Mouse (Mus musculus): ENCODE data around the gene Ddx39b. TPM values are rescaled to one million over a fixed set of nuclear protein-coding genes. Genes with fewer than 3 reads are reported as not detected.

Gene Ddx39b
- 341 and 346 TPM in 2 replicates for polyA plus RNA-seq (2014; fragmentation: Nextera tagmentation; extraction: Ambion mirVana)

DNA sequence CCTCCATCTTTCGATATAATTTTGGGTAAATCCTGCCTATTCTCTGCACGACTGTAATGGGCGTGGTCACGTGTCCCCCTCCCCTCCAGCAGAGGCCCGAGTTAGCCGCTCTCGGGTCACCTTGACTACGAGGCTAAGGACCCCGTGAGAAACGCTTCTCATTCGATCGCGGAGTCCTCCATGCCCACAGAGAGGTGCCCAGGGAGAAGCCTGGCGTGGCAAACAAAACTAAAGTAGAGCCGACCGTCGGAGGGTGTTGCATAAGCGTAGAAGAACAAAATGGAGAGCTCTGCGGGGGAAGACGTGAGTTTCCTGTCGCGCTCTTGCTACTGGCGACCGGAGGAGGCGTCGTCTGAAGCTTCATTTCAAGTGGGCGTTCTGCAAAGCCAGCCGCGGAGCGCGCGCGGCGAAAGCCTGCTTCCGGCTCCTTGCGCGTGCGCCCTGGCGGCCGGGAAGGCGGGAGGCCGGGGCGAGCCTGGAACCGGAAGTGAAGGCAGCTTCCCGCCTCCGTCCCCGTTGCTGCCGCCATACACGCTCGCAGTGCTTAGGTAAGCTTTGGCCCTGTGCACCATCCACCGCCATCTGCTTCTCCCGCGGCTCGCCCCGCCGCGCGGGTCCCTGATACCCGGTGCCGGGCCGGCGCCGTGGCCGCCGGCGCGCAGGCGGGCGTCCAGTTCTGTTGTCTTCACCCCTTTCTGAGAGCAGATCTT is at the start of gene Ddx39b:
Ddx39b (plus strand) TSS at position 442 of the 710 bp plus-strand sequence.
- Histone ChIP-seq H3K27me3 (ENCODE audit: control insufficient read depth, insufficient read depth, low read length) (no peaks in the 10 kb centered on the region), H3K4me3 (replicated peaks; ENCODE audit: low read length) (peak within 1 kb of the TSS; percentile 90), H3K9me3 (ENCODE audit: control insufficient read depth, low read length) (no peaks in the 10 kb centered on the region), H3K27ac (peak within 1 kb of the TSS; percentile 99), H3K36me3 (replicated peaks; ENCODE audit: control insufficient read depth, insufficient read depth) (peaks cover 32% of the 10 kb centered on the region), H3K4me2 (replicated peaks) (peak within 1 kb of the TSS; percentile 67), H3K9ac (peak within 1 kb of the TSS; percentile 99), H3K4me1 (replicated peaks; ENCODE audit: control insufficient read depth, insufficient read depth, low read length) (peaks cover 38% of the 10 kb centered on the region)
- under 1% methylated on average over 69 of the region's 69 CpGs for WGBS
- ATAC-seq (ENCODE audit: low FRiP score) (peak; percentile 91), DNase-seq (ENCODE audit: low spot score) (peak; percentile 97)

DNA sequence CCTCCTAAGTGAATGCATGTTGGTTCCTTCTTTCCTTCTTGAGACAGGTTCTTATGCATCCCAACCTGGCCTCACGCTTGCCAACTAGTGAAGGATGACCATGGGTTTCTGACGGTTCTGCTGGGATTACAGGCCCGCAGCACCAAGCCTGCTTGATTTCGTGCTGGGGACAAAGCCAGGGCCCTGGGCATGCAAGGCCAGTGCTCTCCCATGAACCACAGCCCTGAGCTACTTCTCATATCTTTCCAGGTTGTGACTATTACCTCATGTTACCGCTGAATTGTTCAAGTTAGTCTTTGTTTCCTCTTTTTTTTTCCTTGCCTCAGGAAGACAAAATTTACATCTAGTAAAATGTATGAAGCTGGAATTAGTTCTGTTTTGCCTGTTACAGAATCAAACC is 48.6 kb upstream of the Ddx39b start:
- no peak overlapping the region for H3K27ac ChIP-seq
- no peaks in the 10 kb centered on the region for H3K36me3 ChIP-seq (replicated peaks; ENCODE audit: control insufficient read depth, insufficient read depth)
- no peak overlapping the region for H3K4me3 ChIP-seq (replicated peaks; ENCODE audit: low read length)
- H3K9me3 ChIP-seq (ENCODE audit: control insufficient read depth, low read length), result no peaks in the 10 kb centered on the region
- H3K4me2 ChIP-seq (replicated peaks), result no peak overlapping the region
- ATAC-seq (ENCODE audit: low FRiP score) (no peak), DNase-seq (ENCODE audit: low spot score) (no peak)
- peaks cover 9% of the 10 kb centered on the region; the same call in 1 of the 2 replicates for H3K4me1 ChIP-seq (replicated peaks; ENCODE audit: control insufficient read depth, insufficient read depth, low read length)
- 87% methylated on average over 5 of the region's 5 CpGs for WGBS
- H3K27me3 ChIP-seq (ENCODE audit: control insufficient read depth, insufficient read depth, low read length), result peaks cover 27% of the 10 kb centered on the region
- no peak overlapping the region for H3K9ac ChIP-seq

DNA sequence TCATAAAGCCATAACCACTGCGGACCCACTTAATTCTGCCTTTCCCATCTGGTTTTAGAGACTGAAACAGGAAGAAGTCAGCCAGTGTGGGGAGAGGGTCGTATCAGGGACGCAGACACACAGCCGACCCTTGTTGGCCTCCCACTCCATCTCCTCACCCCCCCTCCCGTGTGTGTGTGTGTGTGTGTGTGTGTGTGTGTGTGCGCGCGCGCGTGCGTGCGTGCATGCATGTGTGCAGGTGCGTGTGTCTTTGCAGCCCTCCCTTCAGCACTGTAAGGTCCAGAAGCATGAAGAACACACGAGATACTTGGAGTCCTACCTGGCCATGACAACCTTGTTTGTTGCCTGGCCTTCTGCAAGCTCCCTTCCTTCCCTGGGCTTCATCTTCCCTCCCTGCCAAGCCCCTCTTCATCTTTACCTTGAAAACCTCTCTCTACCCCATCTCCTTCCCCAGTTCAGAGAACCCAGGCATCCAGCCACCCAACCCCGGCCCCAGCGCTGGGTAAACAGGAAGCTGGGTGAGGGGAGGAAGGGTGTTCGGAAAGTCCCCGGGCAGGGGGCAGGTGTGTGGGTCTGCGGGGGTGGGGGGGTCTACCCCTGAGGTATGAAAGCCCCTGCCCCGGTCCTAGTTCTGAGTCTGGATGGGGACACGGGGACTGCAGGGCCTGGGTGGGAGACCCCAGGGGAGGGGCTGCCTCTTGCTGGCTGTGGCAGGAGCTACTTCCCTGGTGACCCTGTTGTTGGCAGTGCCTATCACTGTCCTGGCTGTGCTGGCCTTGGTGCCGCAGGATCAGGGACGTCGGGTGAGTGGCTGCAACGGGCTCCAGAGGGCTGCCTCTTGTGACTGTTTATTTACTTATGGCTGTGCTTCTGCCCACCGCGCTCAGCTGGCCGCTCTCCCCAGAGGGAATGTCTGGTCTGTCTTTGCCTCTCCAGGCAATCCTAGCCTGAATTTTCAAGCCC is 47.4 kb upstream of the Ddx39b start, which contains the start of gene Ltb:
Ltb (plus strand) TSS at position 559 of the 963 bp plus-strand sequence.
- H3K4me3 ChIP-seq (replicated peaks; ENCODE audit: low read length), result 0 out of 2 replicates have a peak within 1 kb of the TSS, but pooled peaks have one; percentile 33
- peaks cover 9% of the 10 kb centered on the region; the same call in 1 of the 2 replicates for H3K4me1 ChIP-seq (replicated peaks; ENCODE audit: control insufficient read depth, insufficient read depth, low read length)
- peak within 1 kb of the TSS; percentile 63; the same call in 1 of the 2 replicates for H3K4me2 ChIP-seq (replicated peaks)
- peaks cover 27% of the 10 kb centered on the region for H3K27me3 ChIP-seq (ENCODE audit: control insufficient read depth, insufficient read depth, low read length)
- ATAC-seq (ENCODE audit: low FRiP score) (no peak), DNase-seq (ENCODE audit: low spot score) (no peak)
- H3K36me3 ChIP-seq (replicated peaks; ENCODE audit: control insufficient read depth, insufficient read depth), result no peaks in the 10 kb centered on the region
- H3K9me3 ChIP-seq (ENCODE audit: control insufficient read depth, low read length), result no peaks in the 10 kb centered on the region
- WGBS, result 71% methylated on average over 27 of the region's 28 CpGs
- no peak within 1 kb of the TSS for H3K9ac ChIP-seq
- H3K27ac ChIP-seq, result no peak within 1 kb of the TSS

DNA sequence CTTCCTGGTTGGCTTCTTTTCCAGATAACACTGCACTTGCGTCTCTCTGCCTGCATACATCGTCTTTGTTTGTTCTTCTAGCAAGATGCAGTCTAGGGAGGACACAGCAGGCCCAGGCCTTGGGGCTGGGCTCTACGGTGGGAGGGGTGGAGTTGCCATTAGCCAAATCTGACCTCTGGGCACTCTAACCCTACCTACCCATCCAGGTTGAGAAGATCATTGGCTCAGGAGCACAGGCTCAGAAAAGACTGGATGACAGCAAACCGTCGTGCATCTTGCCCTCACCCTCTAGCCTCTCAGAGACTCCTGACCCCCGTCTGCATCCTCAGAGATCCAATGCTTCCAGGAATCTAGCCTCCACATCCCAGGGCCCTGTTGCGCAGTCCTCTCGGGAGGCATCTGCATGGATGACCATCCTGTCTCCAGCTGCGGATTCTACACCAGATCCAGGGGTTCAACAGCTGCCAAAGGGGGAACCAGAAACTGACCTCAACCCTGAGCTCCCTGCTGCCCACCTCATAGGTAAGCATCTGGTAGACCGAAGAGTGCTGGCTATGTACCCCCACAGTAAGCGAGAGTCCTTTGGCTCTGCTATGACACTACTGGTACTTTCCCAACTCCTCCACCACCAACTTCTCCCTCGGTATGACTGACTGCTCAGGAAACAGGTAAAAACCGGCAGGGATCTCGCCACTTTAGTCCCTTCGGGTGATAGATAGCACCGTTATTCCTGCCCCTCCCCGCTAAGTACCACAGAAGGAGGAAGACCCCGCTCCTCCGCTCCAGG is 46.5 kb upstream of the Ddx39b start:
- no peaks in the 10 kb centered on the region for H3K9me3 ChIP-seq (ENCODE audit: control insufficient read depth, low read length)
- ATAC-seq (ENCODE audit: low FRiP score), result peak; percentile 48; the same call in 1 of the 2 replicates
- H3K4me3 ChIP-seq (replicated peaks; ENCODE audit: low read length), result peak overlapping the region; percentile 33; the same call in 1 of the 2 replicates
- no peak overlapping the region for H3K27ac ChIP-seq
- H3K9ac ChIP-seq, result peak overlapping the region; percentile 36; the same call in 1 of the 2 replicates
- H3K27me3 ChIP-seq (ENCODE audit: control insufficient read depth, insufficient read depth, low read length), result peaks cover 27% of the 10 kb centered on the region
- no peaks in the 10 kb centered on the region for H3K36me3 ChIP-seq (replicated peaks; ENCODE audit: control insufficient read depth, insufficient read depth)
- 45% methylated on average over 19 of the region's 19 CpGs for WGBS
- peaks cover 9% of the 10 kb centered on the region; the same call in 1 of the 2 replicates for H3K4me1 ChIP-seq (replicated peaks; ENCODE audit: control insufficient read depth, insufficient read depth, low read length)
- DNase-seq (ENCODE audit: low spot score), result no peak
- peak overlapping the region; percentile 63 for H3K4me2 ChIP-seq (replicated peaks)

DNA sequence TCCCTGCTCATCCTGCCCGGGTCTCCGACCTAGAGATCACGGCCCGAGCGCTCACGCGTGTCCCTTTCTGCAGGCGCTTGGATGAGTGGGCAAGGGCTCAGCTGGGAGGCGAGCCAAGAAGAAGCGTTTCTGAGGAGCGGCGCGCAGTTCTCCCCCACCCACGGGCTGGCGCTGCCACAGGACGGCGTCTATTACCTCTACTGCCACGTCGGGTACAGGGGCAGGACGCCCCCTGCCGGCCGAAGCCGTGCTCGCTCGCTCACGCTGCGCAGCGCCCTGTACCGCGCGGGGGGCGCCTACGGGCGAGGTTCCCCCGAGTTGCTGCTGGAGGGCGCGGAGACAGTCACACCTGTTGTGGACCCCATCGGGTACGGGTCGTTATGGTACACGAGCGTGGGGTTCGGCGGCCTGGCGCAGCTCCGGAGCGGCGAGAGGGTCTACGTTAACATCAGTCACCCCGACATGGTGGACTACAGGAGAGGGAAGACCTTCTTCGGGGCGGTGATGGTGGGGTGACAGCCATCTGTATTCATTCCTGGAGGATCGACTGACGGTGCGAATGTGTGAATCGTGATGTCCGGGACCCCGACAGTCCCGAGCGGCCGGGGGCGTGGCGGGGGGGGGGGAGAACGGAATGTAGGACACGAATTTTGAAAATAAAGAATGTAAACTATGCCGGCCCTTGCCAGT is 45.8 kb upstream of the Ddx39b start:
- H3K4me2 ChIP-seq (replicated peaks), result peak overlapping the region; percentile 63
- peak overlapping the region; percentile 36; the same call in 1 of the 2 replicates for H3K9ac ChIP-seq
- DNase-seq (ENCODE audit: low spot score), result peak; percentile 72
- no peak overlapping the region for H3K27ac ChIP-seq
- peak overlapping the region; percentile 33 for H3K4me3 ChIP-seq (replicated peaks; ENCODE audit: low read length)
- peak; percentile 68; the same call in 1 of the 2 replicates for ATAC-seq (ENCODE audit: low FRiP score)
- peaks cover 9% of the 10 kb centered on the region; the same call in 1 of the 2 replicates for H3K4me1 ChIP-seq (replicated peaks; ENCODE audit: control insufficient read depth, insufficient read depth, low read length)
- WGBS, result 3% methylated on average over 66 of the region's 66 CpGs
- no peaks in the 10 kb centered on the region for H3K36me3 ChIP-seq (replicated peaks; ENCODE audit: control insufficient read depth, insufficient read depth)
- H3K9me3 ChIP-seq (ENCODE audit: control insufficient read depth, low read length), result no peaks in the 10 kb centered on the region
- peaks cover 27% of the 10 kb centered on the region for H3K27me3 ChIP-seq (ENCODE audit: control insufficient read depth, insufficient read depth, low read length)

DNA sequence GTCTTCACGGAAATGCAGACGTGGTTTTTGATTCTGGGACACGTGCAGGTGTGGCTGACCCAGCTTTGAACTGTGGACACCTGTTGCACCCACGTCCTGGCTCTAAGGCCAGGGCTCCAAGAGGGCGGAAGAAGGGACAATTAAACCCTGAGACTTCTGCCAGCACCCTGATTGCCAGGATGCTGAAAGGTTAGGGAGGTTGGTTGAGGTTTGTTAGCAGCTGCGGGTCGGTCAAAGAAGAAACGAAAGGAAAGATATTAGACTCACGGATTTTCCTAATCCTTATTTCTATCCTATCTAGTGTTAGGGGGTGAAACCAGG is 45.3 kb upstream of the Ddx39b start:
- WGBS, result 36% methylated on average over 9 of the region's 9 CpGs
- Histone ChIP-seq H3K36me3 (replicated peaks; ENCODE audit: control insufficient read depth, insufficient read depth) (no peaks in the 10 kb centered on the region), H3K27ac (no peak overlapping the region), H3K27me3 (ENCODE audit: control insufficient read depth, insufficient read depth, low read length) (peaks cover 27% of the 10 kb centered on the region), H3K4me3 (replicated peaks; ENCODE audit: low read length) (peak overlapping the region; percentile 33), H3K4me2 (replicated peaks) (peak overlapping the region; percentile 63), H3K4me1 (replicated peaks; ENCODE audit: control insufficient read depth, insufficient read depth, low read length) (peaks cover 9% of the 10 kb centered on the region; the same call in 1 of the 2 replicates), H3K9ac (0 out of 2 replicates have a peak overlapping the region, but pooled peaks have one; percentile 36), H3K9me3 (ENCODE audit: control insufficient read depth, low read length) (no peaks in the 10 kb centered on the region)
- no peak for DNase-seq (ENCODE audit: low spot score)
- ATAC-seq (ENCODE audit: low FRiP score), result no peak

DNA sequence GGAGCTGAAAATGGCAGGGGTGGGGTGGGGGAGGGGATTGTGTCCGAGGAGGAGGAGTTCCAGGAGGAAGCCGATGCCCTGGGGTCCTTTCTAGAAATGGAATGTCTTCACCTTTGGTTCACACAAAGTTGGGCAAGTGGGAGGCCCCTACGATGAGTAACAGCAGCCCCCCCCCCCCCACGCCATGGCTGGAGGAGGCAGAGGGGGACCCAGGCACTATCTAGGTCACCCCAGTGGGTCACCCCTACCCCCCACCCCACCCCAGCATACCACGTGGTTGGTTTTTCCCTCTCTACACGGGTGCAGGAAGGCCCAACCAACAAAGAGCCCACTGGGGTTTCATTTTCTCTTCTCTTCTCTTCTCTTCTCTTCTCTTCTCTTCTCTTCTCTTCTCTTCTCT is 44.4 kb upstream of the Ddx39b start:
- WGBS, result 40% methylated on average over 4 of the region's 6 CpGs
- H3K9me3 ChIP-seq (ENCODE audit: control insufficient read depth, low read length), result no peaks in the 10 kb centered on the region
- no peak overlapping the region for H3K4me3 ChIP-seq (replicated peaks; ENCODE audit: low read length)
- H3K36me3 ChIP-seq (replicated peaks; ENCODE audit: control insufficient read depth, insufficient read depth), result no peaks in the 10 kb centered on the region
- DNase-seq (ENCODE audit: low spot score), result no peak
- peaks cover 9% of the 10 kb centered on the region; the same call in 1 of the 2 replicates for H3K4me1 ChIP-seq (replicated peaks; ENCODE audit: control insufficient read depth, insufficient read depth, low read length)
- no peak overlapping the region for H3K4me2 ChIP-seq (replicated peaks)
- H3K27ac ChIP-seq, result no peak overlapping the region
- H3K27me3 ChIP-seq (ENCODE audit: control insufficient read depth, insufficient read depth, low read length), result peaks cover 27% of the 10 kb centered on the region
- no peak for ATAC-seq (ENCODE audit: low FRiP score)
- no peak overlapping the region for H3K9ac ChIP-seq

DNA sequence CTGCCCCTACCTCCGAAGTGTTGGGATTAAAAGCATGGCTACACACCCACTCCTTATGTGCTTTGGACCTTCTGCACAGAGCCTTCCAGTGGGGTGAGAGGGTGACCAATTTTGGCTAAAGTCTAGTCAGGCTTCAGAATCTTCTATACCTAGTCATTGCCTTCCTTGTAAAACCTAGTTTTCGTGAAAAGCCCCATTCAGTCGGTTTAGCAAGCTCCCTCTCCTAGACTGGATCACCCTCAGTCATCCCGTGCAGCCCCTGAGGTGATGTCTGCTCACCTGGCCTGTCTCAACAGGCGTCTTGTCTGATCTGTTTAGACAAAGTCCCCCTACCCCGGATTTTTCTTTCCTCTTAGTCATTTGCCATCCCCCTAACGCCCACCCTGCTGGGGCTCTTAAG is 43.5 kb upstream of the Ddx39b start:
- Histone ChIP-seq H3K4me1 (replicated peaks; ENCODE audit: control insufficient read depth, insufficient read depth, low read length) (peaks cover 9% of the 10 kb centered on the region; the same call in 1 of the 2 replicates), H3K9me3 (ENCODE audit: control insufficient read depth, low read length) (no peaks in the 10 kb centered on the region), H3K27me3 (ENCODE audit: control insufficient read depth, insufficient read depth, low read length) (peaks cover 27% of the 10 kb centered on the region), H3K4me3 (replicated peaks; ENCODE audit: low read length) (no peak overlapping the region), H3K4me2 (replicated peaks) (no peak overlapping the region), H3K36me3 (replicated peaks; ENCODE audit: control insufficient read depth, insufficient read depth) (no peaks in the 10 kb centered on the region), H3K27ac (no peak overlapping the region), H3K9ac (no peak overlapping the region)
- DNase-seq (ENCODE audit: low spot score) (no peak), ATAC-seq (ENCODE audit: low FRiP score) (no peak)
- WGBS, result 71% methylated on average over 7 of the region's 7 CpGs
